Mouse (Mus musculus) heart, embryonic 13.5 days (tissue): ENCODE results near the gene Idi1. TPM values are rescaled to one million over a fixed set of nuclear protein-coding genes. Genes with fewer than 3 reads are reported as not detected.
"Not testable (repeated sequence)": the region's sequence is repeated elsewhere in the genome, so short reads cannot be mapped to it uniquely, and the experiment has no call there.

ENCODE experiments used
- ATAC-seq: fragments of 200-750 bp; cut with Nextera tagmentation; 2 replicates; pipeline ENCODE4 v1.8.0; 2017; ENCODE audit warnings: moderate TSS enrichment; ENCODE audit not compliant: insufficient number of reproducible peaks, low FRiP score, low TSS enrichment; ENCODE audit errors: extremely low read depth
- H3K27ac ChIP-seq: fragments of 300-500 bp; sonication (generic); replicated peaks from 2 replicates; pipeline ENCODE4 v1.5.1; 2015; ENCODE audit warnings: moderate library complexity, mild to moderate bottlenecking, inconsistent platforms
- H3K27me3 ChIP-seq: fragments of 300-500 bp; sonication (generic); replicated peaks from 2 replicates; pipeline ENCODE4 v1.6.1; 2015; ENCODE audit warnings: mild to moderate bottlenecking, inconsistent platforms
- H3K36me3 ChIP-seq: fragments of 300-500 bp; sonication (generic); 2 replicates; pipeline ENCODE4 v1.6.1; 2015; ENCODE audit warnings: mild to moderate bottlenecking, inconsistent platforms
- H3K4me1 ChIP-seq: fragments of 300-500 bp; sonication (generic); 2 replicates; pipeline ENCODE4 v1.6.1; 2015; ENCODE audit warnings: inconsistent platforms
- H3K4me2 ChIP-seq: fragments of 300-500 bp; sonication (generic); 2 replicates; pipeline ENCODE4 v1.6.1; 2015; ENCODE audit warnings: inconsistent platforms, mild to moderate bottlenecking, moderate library complexity
- H3K4me3 ChIP-seq: fragments of 300-500 bp; sonication (generic); 2 replicates; pipeline ENCODE4 v1.5.1; 2015; ENCODE audit warnings: moderate library complexity, mild to moderate bottlenecking, inconsistent platforms
- H3K9ac ChIP-seq: fragments of 300-500 bp; sonication (generic); 2 replicates; pipeline ENCODE4 v1.6.1; 2015; ENCODE audit warnings: inconsistent platforms, mild to moderate bottlenecking, moderate library complexity
- H3K9me3 ChIP-seq: fragments of 300-500 bp; sonication (generic); 2 replicates; pipeline ENCODE4 v1.6.1; 2016; ENCODE audit warnings: inconsistent platforms
- WGBS: fragments of 180-500 bp; shearing (Covaris S2); methylation state at CpG from one replicate; pipeline ENCODE4 v1.1.7; 2015; ENCODE audit warnings: mixed read lengths; 5-methylcytosine and 5-hydroxymethylcytosine counted together
- polyA plus RNA-seq: library from polyadenylated mRNA; unstranded; fragments of >200 nt; fragmentation: Nextera tagmentation; extraction: Ambion mirVana; gene quantifications from 2 replicates; pipeline ENCODE4 v1.2.1, GENCODE M21; 2015

Gene Idi1
- polyA plus RNA-seq, 1 experiment from 2014 or later = 44.6 TPM

GRCm38 (mm10) chr13:8860861-8861260 lies 24.4 kb upstream of the Idi1 start:
- Histone ChIP-seq H3K27ac (no peak overlapping the region), H3K9ac (no peak overlapping the region), H3K9me3 (no peaks in the 10 kb centered on the region), H3K4me3 (no peak overlapping the region), H3K36me3 (peaks cover 42% of the 10 kb centered on the region), H3K4me2 (no peak overlapping the region), H3K4me1 (peaks cover 10% of the 10 kb centered on the region), H3K27me3 (no peaks in the 10 kb centered on the region)
- WGBS = 78% methylated on average over 9 of the region's 9 CpGs
- no peak for ATAC-seq

- H3K9ac ChIP-seq = no peak overlapping the region
- H3K36me3 ChIP-seq = peaks cover 34% of the 10 kb centered on the region
- H3K4me2 ChIP-seq = no peak overlapping the region
- 80% methylated on average over 3 of the region's 3 CpGs for WGBS
- H3K27me3 ChIP-seq = no peaks in the 10 kb centered on the region
- H3K9me3 ChIP-seq = no peaks in the 10 kb centered on the region
- no peak overlapping the region for H3K27ac ChIP-seq
- no peak for ATAC-seq
- H3K4me3 ChIP-seq = no peak overlapping the region
- H3K4me1 ChIP-seq = peaks cover 7% of the 10 kb centered on the region
Measured at GRCm38 (mm10) chr13:8864990-8865389, 20.3 kb upstream of the Idi1 start.

GRCm38 (mm10) chr13:8866612-8867011 lies 18.7 kb upstream of the Idi1 start:
- peaks cover 24% of the 10 kb centered on the region for H3K36me3 ChIP-seq
- H3K4me1 ChIP-seq = peaks cover 9% of the 10 kb centered on the region
- no peak overlapping the region for H3K9ac ChIP-seq
- no peak for ATAC-seq
- H3K27ac ChIP-seq = no peak overlapping the region
- H3K9me3 ChIP-seq = no peaks in the 10 kb centered on the region
- H3K4me3 ChIP-seq = no peak overlapping the region
- 88% methylated on average over 7 of the region's 7 CpGs for WGBS
- no peak overlapping the region for H3K4me2 ChIP-seq
- no peaks in the 10 kb centered on the region for H3K27me3 ChIP-seq

GRCm38 (mm10) chr13:8869578-8870157 lies 15.6 kb upstream of the Idi1 start:
- peaks cover 18% of the 10 kb centered on the region for H3K36me3 ChIP-seq

GRCm38 (mm10) chr13:8870160-8870509 lies 15.2 kb upstream of the Idi1 start:
- Histone ChIP-seq H3K27me3 (no peaks in the 10 kb centered on the region), H3K27ac (peak overlapping the region; percentile 99), H3K4me1 (peaks cover 17% of the 10 kb centered on the region), H3K4me3 (peak overlapping the region; percentile 95), H3K4me2 (peak overlapping the region; percentile 84), H3K9me3 (no peaks in the 10 kb centered on the region), H3K36me3 (peaks cover 15% of the 10 kb centered on the region; the same call in 1 of the 2 replicates), H3K9ac (peak overlapping the region; percentile 93)
- no peak for ATAC-seq
- WGBS = 5% methylated on average over 9 of the region's 9 CpGs

More at GRCm38 (mm10) chr13:8869578-8870157, 15.6 kb upstream of the Idi1 start:
- Histone ChIP-seq H3K27ac (peak overlapping the region; percentile 99; the same call in 1 of the 2 replicates), H3K9me3 (no peaks in the 10 kb centered on the region), H3K9ac (peak overlapping the region; percentile 93), H3K4me1 (peaks cover 17% of the 10 kb centered on the region), H3K4me2 (peak overlapping the region; percentile 84), H3K4me3 (peak overlapping the region; percentile 95), H3K27me3 (no peaks in the 10 kb centered on the region)
- WGBS = 63% methylated on average over 5 of the region's 5 CpGs
- no peak for ATAC-seq

GRCm38 (mm10) chr13:8870510-8871313 lies 14.6 kb upstream of the Idi1 start:
- Histone ChIP-seq H3K4me2 (peak overlapping the region; percentile 84), H3K36me3 (peaks cover 15% of the 10 kb centered on the region; the same call in 1 of the 2 replicates), H3K9ac (peak overlapping the region; percentile 93), H3K27me3 (no peaks in the 10 kb centered on the region), H3K4me3 (peak overlapping the region; percentile 95), H3K4me1 (peaks cover 17% of the 10 kb centered on the region), H3K9me3 (no peaks in the 10 kb centered on the region), H3K27ac (peak overlapping the region; percentile 99)
- ATAC-seq = peak; percentile 81
- WGBS = under 1% methylated on average over 57 of the region's 57 CpGs

- Histone ChIP-seq H3K36me3 (peaks cover 10% of the 10 kb centered on the region; the same call in 1 of the 2 replicates), H3K27me3 (no peaks in the 10 kb centered on the region), H3K4me3 (peak within 1 kb of the TSS; percentile 95), H3K27ac (peak within 1 kb of the TSS; percentile 99), H3K9me3 (no peaks in the 10 kb centered on the region), H3K9ac (peak within 1 kb of the TSS; percentile 93), H3K4me2 (peak within 1 kb of the TSS; percentile 84), H3K4me1 (peaks cover 17% of the 10 kb centered on the region)
- no peak for ATAC-seq
- WGBS = under 1% methylated on average over 18 of the region's 18 CpGs
Measured at GRCm38 (mm10) chr13:8871314-8871962, 13.9 kb upstream of the Idi1 start, which contains the start of gene Wdr37. Wdr37 (minus strand) TSS chr13:8871909.

GRCm38 (mm10) chr13:8873776-8874175 lies 11.5 kb upstream of the Idi1 start:
- 82% methylated on average over 1 of the region's 1 CpGs for WGBS
- no peak overlapping the region for H3K4me2 ChIP-seq
- H3K27ac ChIP-seq = no peak overlapping the region
- H3K4me1 ChIP-seq = peaks cover 17% of the 10 kb centered on the region
- no peaks in the 10 kb centered on the region for H3K36me3 ChIP-seq
- H3K9ac ChIP-seq = no peak overlapping the region
- ATAC-seq = no peak
- no peak overlapping the region for H3K4me3 ChIP-seq
- no peaks in the 10 kb centered on the region for H3K9me3 ChIP-seq
- H3K27me3 ChIP-seq = no peaks in the 10 kb centered on the region

- Histone ChIP-seq H3K4me2 (no peak overlapping the region), H3K27me3 (no peaks in the 10 kb centered on the region), H3K9me3 (no peaks in the 10 kb centered on the region), H3K4me1 (peaks cover 9% of the 10 kb centered on the region), H3K4me3 (no peak overlapping the region), H3K27ac (no peak overlapping the region), H3K36me3 (no peaks in the 10 kb centered on the region), H3K9ac (no peak overlapping the region)
- 57% methylated on average over 3 of the region's 3 CpGs for WGBS
- ATAC-seq = no peak
Measured at GRCm38 (mm10) chr13:8881611-8882010, 3.7 kb upstream of the Idi1 start.

- H3K4me2 ChIP-seq, ATAC-seq, H3K27ac ChIP-seq, H3K9ac ChIP-seq, H3K9me3 ChIP-seq, H3K4me3 ChIP-seq, H3K27me3 ChIP-seq: not testable (repeated sequence)
- WGBS = 76% methylated on average over 5 of the region's 5 CpGs
- Histone ChIP-seq H3K36me3 (peaks cover 11% of the 10 kb centered on the region), H3K4me1 (peaks cover 16% of the 10 kb centered on the region)
Measured at GRCm38 (mm10) chr13:8883870-8884269, 1.4 kb upstream of the Idi1 start.

- Histone ChIP-seq H3K4me3 (peak overlapping the region; percentile 87), H3K27me3 (no peaks in the 10 kb centered on the region), H3K9me3 (no peaks in the 10 kb centered on the region), H3K27ac (peak overlapping the region; percentile 93), H3K9ac (peak overlapping the region; percentile 83), H3K4me1 (peaks cover 16% of the 10 kb centered on the region), H3K4me2 (peak overlapping the region; percentile 82), H3K36me3 (peaks cover 23% of the 10 kb centered on the region)
- ATAC-seq = no peak
- WGBS = 5% methylated on average over 9 of the region's 9 CpGs
Measured at GRCm38 (mm10) chr13:8886185-8886560, 872 bp downstream of the Idi1 start.
